Mouse (Mus musculus) embryo, embryonic 11 days (tissue): ENCODE measurements around the gene 2810459M11Rik.
"Not testable (repeated sequence)": the region's sequence is repeated elsewhere in the genome, so short reads cannot be mapped to it uniquely, and the experiment has no call there.

Experiments
- DNase-seq: peaks from one replicate; pipeline ENCODE4 v3.0.0-alpha.2; 2015

The 2810459M11Rik gene

DNA sequence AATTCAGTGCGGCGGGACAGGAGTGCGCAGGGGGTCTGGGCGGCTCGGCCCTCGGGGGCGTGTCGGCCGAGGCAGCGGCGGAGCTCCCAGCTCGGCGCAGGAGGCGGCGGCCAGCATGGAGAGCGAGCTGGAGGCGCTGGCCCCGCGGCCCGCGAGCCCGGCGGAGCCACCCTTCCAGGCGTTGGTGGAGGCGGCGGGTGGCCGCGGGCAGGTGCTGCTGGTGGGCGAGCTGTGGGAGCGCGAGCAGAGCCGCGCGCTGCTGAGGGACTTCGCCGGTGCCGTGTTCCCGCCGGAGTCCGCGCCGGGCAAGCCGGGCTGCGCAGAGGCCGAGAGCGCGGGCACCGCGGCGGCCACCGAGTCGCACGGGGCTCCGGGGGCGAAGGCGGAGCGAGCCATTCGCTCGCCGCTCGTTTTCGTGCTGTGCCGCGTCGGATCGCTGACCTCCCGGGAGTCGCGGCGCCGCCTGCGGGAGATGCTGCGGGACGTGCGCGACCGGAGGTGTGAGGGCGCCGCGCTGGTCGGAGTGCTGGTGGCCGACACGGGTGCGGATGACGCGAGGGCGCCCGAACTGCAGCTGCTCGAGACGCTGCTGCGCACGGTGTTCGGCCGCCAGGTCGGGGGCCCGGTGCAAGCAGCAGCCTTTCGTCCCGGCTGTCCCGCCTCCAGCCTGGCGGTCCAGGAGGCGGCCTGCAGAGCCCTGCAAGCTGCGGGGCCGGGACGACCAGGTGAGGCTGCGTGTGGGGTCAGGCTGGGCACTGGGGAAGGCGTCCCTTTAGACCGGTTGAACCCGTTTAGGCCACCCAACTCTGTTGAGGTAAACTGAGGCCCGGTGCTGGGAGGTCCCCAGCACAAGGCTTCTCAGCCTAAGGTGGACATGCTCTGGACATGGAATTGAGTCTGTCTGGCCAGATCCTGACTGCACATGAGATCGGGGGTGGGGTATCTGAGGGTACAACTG lies at the start of gene 2810459M11Rik:
2810459M11Rik (plus strand) TSS at position 16 of the 958 bp plus-strand sequence.
- peak; percentile 73 for DNase-seq

DNA sequence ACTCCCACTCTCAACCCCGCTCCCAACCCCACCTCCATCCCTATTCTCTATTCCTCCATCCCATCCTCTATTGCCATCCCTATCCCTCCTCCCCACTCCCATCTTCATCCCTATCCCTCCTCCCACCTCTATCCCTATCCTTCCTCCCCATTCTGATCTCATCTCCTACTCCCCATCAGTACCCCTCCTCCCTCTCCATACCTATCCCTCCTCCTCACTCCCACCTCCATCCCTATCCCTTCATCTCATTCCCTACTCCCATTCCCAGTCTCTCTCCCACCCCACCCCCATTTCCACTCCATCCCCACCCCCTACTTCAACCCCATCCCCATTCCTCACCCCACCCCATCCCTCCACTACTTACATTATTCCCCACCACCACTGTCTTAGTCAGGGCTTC lies 48.4 kb upstream of the 2810459M11Rik start:
- DNase-seq: no peak

DNA sequence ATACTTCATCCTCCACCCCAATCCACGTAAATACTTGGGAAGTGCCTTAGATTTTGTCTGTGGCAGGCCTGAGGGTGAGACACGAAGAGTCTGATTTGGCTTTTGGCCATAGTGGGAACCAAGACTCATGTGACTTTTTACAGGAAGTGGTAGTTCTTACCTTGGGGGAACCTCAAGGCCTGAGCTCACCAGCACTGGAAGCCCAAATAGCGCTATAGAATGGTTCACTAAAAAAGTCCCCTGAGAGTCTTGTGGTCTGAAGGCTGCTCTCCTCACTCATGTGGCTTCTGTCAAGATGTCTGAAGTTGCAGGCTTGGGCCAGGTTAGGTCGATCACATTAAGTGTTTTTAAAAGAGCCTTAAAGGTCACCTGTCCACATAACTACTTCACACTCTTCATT lies 47.7 kb upstream of the 2810459M11Rik start:
- no peak for DNase-seq

DNA sequence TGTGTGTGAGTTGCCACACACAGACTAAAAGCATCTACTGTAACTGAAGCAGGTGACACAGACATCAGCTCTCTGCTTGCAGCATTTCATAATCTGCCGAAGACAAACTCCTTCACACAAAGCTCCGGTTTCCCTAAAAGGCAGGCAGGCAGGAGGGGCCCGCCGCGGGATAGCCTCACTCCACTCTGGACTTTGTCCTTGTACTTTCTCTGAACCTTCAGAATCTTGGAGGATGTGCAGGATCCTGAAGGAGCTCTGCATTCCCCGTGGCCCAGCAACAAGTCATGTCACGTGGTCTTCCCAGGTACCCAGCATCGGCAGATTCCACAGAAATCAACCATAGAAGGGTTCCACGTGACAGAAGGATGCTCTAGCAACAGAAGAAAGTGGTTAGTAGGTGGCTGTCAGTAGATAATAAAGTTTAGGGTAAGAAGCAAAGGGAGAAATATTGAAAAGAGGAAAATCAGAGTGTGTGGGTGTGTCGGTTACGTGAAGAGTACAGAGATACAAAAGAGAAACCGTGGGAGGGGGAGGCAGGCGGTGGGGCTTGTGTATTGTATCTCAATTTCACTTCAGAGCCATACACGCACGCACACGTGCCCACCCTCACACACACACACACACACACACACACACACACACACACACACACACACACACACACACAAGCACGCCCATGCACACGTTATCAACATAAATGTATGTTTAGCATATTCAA lies 45.7 kb upstream of the 2810459M11Rik start:
- DNase-seq: no peak

DNA sequence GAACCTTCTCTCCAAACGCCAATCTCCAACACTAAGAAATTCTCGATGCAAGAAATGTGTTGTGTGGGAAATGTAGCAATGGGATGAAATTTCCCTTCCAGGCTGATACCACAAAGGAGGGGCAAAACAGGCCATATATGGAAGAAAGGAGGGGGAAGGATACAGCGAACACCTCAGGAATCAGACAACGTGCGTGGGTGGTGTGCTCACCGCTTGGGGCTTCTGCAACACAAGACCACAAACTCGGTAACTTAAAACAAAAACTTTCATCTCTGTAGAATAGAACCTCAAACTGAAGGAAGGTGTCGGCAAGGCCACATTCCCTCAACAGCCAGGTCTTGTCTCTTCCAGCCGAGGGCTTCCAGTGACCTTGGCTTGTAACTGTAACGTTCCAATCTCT lies 40.1 kb upstream of the 2810459M11Rik start:
- DNase-seq: no peak

DNA sequence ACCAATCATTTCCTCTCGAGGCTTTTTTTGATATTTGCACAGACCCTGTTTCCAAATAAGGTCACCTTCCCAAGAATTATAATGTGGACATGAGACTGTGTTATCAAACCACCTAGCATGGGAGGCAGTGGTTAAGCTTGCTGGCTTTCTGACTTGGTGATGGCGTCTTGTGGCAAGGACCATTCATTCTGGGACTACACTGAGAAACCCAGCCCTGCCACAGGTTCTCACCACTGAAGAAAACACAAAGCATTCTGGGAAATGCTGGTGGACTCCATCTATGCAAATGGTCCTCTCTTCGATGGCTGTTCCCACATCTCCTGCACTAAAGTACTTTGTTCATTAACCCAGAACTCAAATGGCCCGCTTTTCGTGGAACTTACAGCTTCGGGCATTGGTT lies 39.6 kb upstream of the 2810459M11Rik start:
- DNase-seq: no peak

DNA sequence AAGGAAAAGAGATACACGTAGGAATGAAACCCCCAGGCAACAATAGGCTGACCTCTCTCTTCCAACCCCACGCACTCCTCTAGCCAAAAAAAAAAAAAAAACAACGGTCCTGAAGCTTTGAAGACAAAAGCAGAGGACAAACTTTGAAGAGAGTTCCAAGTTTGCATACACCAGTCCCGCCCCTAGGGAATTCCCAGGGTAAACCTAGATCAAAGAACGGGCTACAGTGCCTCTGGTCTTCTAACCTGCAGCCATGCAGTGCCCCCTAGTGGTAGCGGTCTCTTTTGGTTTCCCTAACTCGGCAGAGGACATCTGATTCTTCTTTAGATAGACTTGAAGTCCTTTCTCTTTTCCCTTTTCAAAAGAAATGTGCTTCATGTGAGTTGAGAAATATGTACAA lies 37.9 kb upstream of the 2810459M11Rik start:
- peak; percentile 96 for DNase-seq

DNA sequence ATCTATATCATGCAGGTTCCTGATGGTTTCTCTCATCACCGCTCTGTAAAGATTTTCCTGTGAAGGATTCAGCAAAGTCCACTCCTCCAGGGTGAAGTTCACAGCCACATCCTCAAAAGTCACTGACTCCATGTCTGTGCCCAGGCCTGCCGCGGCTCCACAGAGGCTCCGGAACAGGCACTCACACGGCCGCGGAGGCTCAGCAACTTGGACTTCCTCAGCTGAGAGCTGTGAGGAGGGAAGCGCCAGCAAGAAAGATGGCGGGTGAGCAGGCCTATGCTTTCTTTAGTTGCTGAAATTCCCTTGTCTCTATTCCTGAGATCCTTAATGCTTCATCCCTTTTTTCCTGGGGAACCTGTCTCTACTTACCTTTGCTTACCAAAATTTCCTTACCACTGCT lies 29.9 kb upstream of the 2810459M11Rik start:
- not testable (repeated sequence) for DNase-seq

DNA sequence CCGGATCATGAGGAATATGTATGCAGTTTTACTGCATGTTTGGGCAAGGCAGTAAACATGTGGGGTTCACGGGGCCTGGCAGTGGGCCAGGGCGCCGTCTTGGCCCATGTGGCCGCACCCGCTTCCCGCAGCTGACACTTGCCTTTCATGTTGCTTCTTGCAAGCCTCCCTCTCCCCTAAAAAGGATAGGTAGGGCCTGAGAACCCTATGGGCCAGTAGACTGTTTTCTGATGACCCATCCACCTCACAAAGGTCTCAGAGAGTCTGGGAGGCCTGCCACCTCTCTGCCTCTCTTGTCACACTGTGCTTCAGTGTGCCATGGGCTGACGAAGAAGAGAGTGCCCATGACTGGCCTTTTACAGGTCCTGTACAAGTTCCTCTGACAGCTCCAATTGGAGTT lies 29.1 kb upstream of the 2810459M11Rik start, which contains the start of gene Spata3:
Spata3 (plus strand) TSS at position 301 of the 400 bp plus-strand sequence.
- no peak for DNase-seq

DNA sequence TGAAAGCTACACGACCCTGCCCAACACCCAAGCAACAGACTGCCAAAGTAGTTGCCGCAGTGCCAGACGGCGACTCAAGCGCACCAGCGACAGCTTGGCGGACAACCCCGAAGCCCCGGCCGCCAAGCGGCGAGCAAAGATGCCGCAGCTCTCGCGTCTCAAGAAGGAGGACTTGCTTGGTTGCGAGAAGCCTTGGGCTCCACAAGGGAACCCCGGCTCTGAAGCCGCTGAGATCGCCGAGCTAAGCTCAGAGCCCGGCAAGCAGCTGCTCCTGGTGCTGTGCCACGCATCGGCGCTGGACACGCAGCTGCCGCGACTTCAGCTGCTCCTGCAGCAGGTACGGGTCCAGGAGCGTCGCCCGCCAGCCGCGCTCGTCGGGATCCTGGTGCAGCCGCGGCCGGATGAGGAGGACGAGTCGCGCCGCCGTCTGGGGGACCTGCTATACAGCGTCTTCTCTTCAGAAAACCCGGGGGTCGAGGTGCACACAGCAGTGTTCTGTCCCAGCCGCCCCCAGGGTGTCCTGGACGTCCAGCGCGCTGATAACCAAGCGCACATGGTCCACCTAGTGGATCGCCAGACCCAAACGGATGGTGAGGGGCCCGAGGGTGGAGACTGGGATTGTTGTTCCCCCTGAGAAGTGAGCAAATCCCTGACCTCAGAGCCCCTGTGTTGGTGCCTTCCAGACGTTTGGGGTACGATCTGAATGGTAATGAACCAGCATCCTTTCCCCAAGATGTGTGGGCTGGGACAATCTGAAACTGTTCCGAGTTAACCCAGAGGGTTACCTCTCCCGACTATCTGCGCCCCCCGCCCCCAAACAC lies 27.2 kb upstream of the 2810459M11Rik start:
- peak; percentile 84 for DNase-seq

DNA sequence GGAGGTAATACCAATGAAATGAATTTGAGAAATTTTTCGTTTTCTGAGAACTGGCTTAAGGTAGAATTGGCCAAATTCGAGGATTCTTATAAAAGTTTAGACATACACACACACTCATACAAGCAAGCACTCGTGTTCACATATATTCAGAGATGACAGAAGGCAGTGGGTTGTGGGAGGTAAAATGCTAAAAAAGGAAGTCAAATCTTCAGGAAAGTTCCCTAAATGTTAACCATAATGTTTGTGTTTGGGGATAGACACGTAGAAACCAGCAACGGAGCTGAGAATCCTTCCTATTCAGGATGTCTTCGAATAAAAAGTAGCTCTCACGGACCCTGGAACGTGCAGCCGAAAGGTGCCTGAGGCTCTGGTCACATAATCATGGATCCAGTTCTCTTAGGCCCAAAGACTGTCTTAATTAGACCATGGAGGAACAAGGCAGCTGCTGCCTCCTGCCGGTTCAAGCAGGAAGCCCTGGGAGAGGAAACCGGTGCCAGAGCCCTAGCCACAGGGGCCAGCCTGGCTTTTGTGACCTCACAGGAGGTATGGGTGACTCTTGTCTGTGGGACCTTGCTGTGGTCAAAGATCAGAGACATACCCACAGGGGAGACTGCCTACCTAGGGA lies 24.2 kb upstream of the 2810459M11Rik start:
- peak; percentile 18 for DNase-seq

DNA sequence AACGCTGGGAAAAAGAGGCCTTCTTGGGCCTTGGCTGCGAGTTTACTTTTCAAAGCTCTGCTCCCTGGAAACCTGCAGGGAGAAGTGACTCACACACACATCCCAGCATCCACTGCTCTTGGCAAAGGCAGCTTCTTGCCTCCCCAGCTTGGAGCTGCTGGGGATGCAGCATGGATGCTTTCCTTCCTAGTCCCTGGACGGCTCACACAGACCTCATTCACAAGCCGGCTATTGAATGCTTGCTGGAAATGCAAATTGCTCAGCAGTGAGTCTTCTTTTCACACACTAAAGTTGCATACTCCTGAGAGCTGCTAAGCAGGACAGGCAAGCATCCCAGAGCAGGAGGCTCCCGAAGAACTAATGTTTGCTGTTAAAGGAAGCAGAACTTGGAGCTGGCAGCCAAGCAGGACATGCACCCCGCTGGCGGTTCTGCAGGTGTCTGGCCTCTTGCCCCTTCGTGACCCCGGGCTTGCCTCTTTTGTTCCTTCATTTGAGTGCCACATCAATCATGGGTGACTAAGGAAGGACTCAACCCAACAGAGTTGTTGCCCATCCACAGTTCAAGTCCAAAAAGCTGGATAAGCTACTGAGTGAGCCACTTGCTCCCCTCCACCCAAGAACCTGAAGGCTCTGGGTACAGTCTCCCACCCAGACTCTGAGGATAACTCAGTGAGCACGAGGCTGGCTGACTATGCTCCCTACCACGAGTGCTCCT lies 13.2 kb upstream of the 2810459M11Rik start:
- DNase-seq: peak; percentile 25

DNA sequence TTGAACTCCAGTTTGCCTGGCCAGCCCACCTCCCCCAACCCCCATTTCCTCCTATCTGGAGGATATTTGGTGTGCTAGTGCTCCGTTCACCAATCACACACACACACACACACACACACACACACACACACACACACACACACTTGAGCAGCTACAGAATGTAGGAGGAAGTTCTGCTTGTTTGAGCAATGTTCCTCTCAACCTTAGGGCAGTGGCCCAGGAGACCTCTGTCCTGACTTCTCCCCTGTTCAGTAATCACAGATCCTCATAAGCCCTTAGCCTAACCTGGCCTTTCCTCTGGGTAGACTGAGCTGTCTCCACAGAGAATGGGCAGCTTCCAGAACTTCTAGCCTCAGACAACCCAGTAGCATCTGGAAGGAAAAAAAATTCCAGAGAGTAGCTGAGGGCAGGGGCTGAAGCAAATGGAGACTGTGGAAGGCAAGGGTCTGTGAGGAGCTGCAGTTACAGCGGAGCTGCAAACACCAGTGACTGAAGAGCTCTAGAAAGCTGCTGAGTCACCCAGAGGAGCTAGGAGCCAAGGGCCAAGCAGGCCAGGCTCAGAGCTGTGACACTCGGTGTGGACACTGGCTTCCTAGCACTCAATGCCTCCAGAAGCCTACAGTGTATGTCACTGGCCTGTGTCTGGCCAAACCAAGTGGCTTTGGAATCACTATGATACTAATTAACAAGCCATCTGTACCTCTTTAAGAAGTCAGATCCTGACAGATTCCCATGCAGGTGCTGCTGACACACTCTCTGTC lies 7.3 kb upstream of the 2810459M11Rik start:
- no peak for DNase-seq

DNA sequence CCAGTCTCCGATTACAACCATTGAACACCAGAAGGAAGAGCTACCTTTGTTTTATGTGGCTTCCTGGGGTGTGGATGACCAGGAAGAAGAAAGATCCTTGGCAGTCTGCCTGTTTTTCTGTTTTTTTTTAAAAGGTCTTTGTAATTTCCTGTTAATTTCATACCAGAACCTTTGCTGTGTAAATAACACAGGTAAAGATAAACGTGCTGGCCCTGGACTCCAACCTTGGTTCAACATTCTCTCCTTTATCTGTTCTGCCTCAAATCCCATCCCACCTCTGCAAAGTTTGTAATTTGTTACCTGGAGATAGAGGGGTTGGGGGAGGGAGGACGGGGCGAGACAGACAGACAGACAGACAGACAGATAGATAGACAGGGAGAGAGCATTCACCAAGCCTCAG lies 5.5 kb upstream of the 2810459M11Rik start:
- no peak for DNase-seq

DNA sequence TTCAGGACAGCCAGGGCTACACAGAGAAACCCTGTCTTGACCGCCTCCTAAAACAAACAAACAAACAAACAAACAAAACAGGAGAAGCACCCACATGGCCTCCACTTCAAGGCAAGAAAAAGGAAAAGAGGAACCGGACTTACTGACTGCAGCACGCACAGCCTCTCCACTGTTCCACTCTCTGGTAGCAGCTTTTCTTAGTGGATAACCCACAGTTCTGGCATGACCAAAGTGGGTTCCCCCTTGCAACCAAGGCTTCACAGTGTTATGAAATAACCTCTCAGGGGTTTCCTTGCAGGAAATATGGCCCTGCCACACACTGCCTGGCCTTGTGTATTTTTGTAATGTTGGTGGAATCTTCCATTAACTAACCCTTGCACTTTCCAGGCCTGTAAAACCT lies 4.8 kb upstream of the 2810459M11Rik start:
- no peak for DNase-seq

DNA sequence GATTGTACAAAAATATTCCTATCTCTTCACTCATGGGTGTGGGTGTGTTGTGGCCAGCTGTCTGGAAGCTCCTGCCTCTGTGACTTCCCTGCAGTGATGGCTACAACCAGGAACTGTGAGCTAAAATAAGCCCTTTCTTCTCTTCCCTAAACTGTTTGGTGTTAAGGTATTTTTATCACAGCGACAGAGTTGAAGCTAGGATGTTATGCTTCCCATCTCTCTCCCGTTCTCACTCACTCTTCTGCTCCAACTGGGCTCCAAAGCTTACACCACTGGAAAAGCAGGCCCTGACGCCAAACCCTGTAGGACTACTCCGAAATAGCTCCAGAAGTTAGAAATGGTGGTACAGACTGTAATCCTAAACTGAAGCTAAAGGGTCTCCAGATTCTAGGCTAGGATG lies 607 bp upstream of the 2810459M11Rik start:
- no peak for DNase-seq

DNA sequence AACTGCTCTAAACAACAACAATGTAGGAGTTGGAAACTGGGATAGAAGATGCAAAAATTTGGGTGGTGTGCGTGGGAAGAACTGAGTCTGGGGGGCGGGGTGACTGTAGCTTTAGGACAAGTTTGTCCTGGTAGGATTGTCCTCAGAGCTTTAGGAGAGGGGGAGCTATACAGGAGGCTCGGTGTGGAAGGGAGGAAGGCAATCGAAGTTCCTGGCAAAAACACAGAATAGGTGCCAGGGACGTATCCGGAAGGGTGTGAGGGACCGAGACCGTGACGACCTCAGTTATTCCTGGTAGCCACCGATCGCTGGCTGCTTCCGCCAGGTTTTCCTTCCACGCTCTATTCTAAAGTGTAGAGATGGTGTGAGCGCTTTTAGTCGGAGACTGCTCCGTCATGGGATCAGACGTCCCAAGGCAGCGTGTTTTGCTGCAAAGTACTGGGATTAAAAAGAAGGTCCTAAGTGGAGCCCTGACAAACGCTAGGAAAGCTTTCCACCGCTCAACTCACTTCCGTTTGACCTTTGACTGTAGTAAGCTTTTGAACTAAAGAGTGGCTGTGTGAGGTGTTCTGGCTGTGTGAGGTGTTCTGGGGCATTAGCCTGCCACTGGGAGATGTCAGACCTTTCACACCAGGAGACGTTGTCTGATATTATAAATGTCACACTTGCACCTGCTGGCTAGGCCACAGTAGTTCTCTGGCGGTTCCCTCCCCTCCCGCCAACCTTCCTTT lies 1.3 kb downstream of the 2810459M11Rik start:
- DNase-seq: peak; percentile 22

DNA sequence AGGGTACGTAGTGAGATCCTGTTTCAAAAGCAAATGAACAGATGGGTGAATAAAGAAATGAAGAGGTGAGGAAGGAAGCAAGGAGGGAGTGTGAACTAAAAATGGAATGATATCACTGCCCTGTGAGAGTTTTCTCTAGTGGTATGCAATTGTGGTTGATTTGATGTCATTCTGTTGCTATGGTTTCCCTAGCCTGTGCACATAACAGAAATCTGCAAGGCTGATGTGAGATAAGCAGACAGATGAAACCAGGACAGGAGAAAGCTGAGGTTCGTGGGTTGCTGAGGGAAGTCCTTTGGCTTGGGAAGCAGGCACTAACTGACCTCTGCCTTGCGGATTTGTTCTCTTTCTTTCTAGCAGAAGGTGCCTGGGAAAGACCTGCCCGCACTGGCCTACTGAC lies 2.6 kb downstream of the 2810459M11Rik start:
- no peak for DNase-seq

DNA sequence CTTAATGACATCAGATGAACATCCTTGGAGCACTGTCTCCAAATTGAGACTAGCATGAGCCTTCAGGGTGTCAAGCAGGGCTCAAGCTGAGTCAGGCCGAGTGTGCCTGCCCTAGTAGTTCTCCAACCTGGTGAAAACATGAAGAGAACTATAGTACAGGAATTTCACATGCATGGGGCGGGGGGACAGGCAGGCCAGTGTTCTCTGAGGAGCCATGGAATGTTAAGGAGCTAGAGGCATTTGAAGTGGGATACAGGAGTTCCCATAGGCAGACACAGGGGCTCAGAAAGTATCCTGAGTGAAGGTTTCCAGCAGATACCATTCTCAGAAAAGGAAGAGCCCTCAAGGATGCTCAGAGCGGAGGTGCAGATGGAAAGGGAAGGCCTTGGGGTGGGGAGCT lies 3.1 kb downstream of the 2810459M11Rik start:
- DNase-seq: no peak

DNA sequence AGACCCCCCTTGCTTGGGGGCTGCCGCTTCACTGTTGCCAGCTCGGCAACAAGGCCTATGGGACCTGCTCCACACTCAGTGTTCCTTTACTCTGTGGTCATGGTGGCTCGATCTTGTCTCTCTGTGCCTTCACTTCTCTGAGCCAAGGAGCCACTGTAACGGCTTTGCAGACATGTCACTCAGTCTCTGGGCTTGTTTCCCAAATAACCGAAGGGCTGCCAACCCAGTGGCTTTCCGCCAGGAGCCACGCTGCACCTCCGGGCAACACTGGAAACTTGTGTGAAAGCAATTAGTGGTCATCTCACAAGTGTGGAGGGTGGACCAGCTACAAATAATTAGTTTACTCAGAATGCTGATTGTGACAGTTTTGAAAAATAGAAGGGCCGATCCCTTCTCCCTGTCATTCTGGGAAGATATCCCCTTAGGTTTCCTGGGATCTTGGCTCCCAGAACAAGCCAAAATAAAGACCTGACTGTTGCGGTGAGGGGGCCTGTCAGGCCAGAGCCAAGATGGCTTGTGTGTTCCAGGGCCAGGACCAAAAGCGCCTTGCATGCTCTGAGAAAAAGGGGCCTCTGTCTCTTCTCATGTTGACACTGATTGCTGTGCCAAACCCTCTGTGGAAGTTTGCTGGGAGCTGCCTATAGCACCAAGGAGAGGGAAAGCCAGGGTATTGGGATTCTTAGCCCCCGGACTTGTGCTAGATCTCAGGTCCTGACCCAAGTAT lies 7.7 kb downstream of the 2810459M11Rik start:
- no peak for DNase-seq
